Mouse (Mus musculus): ENCODE results near the gene Mad2l1bp. TPM values are rescaled to one million over a fixed set of nuclear protein-coding genes. Genes with fewer than 3 reads are reported as not detected.

Gene Mad2l1bp
- polyA plus RNA-seq, 1 experiment from 2014 or later, result 32.4 TPM

DNA sequence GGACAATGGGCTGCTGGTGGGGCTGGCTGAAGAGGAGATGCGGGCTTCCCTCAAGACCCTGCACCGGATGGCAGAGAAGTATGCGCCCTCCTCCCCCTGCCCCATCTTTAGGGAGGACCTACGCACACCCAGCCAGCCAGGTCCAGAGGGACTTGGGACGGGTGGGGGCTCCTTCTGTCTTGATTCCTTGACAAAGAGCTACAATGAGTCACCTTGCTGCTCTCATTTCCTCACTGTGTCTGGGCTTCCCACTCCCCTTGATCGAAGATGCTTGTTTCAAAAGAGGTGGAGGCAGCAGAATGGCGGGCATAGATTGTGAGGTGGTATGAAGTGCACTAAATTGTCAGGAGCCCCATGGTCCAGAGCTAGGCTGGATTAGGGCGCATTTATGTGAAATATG, 10.9 kb upstream of the Mad2l1bp start:
- H3K4me1 ChIP-seq (replicated peaks; ENCODE audit: insufficient read depth, low read length), result peaks cover 9% of the 10 kb centered on the region; the same call in 1 of the 2 replicates
- peaks cover 51% of the 10 kb centered on the region for H3K36me3 ChIP-seq (ENCODE audit: insufficient read depth, low read length)
- H3K4me2 ChIP-seq (ENCODE audit: low read length), result no peak overlapping the region
- H3K27ac ChIP-seq, result no peak overlapping the region
- no peaks in the 10 kb centered on the region for H3K27me3 ChIP-seq (ENCODE audit: insufficient read depth, low read length)
- no peak overlapping the region for H3K4me3 ChIP-seq (replicated peaks; ENCODE audit: low read depth, low read length)
- TF ChIP-seq CTCF (IDR thresholded peaks at IDR 0.05; ENCODE audit: low read depth), result no peak
- H3K9ac ChIP-seq (ENCODE audit: low read depth, low read length), result no peak overlapping the region
- DNase-seq (ENCODE audit: low spot score), result no peak
- WGBS, result 95% methylated on average over 8 of the region's 8 CpGs
- no peaks in the 10 kb centered on the region for H3K9me3 ChIP-seq (replicated peaks; ENCODE audit: low read length)
- no peak for ATAC-seq (replicated peaks; ENCODE audit: low FRiP score, low read depth)

DNA sequence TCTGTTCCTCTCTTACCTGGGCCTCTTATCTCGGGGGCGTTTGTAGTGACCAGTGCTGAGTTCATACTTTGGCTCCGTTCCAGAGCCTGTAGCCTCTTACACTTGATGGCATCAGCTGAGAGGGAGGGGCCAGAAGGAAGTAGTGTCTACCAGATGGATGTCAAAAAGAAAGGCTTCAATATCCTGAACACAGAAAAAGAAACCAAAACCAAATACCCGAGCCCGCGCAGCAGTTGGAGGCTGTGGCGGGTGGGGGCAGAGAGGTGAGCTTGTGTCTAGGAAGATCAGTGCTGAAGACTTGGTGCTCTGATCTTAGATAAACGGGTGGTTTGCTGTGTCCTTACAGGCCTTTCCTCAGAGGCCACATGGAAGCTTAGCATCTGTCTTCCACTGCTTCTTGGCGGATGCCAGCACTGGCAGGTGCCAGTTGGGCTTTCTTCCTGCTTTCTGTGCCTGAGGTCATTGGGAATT, 9.6 kb upstream of the Mad2l1bp start:
- no peak overlapping the region for H3K4me3 ChIP-seq (replicated peaks; ENCODE audit: low read depth, low read length)
- DNase-seq (ENCODE audit: low spot score) (peak; percentile 51), ATAC-seq (replicated peaks; ENCODE audit: low FRiP score, low read depth) (no peak)
- H3K27me3 ChIP-seq (ENCODE audit: insufficient read depth, low read length), result no peaks in the 10 kb centered on the region
- H3K4me1 ChIP-seq (replicated peaks; ENCODE audit: insufficient read depth, low read length), result peaks cover 9% of the 10 kb centered on the region; the same call in 1 of the 2 replicates
- H3K27ac ChIP-seq, result peak overlapping the region; percentile 54; the same call in 1 of the 2 replicates
- 62% methylated on average over 9 of the region's 9 CpGs for WGBS
- peak overlapping the region; percentile 63 for H3K4me2 ChIP-seq (ENCODE audit: low read length)
- no peak overlapping the region for H3K9ac ChIP-seq (ENCODE audit: low read depth, low read length)
- no peak for TF ChIP-seq CTCF (IDR thresholded peaks at IDR 0.05; ENCODE audit: low read depth)
- peaks cover 40% of the 10 kb centered on the region for H3K36me3 ChIP-seq (ENCODE audit: insufficient read depth, low read length)
- H3K9me3 ChIP-seq (replicated peaks; ENCODE audit: low read length), result no peaks in the 10 kb centered on the region

DNA sequence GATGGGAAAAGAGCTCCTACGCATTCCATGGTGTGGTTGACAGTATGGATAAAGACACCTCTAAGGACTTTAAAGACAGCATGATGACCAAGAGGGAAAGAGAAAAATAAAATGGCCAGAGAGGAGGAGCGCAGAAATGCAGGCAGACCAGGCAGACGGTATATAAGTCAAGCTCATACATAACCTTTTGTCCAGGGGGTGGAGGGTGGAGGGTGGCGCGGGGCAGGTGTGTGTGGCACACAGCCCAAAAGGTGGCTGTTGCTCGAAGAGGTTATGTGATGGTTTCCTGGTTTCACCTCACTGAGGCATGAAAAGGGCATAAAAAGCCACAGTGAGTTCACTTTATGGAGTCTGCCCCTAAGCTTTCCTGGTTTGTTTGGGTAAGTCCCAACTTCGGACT, 9.2 kb upstream of the Mad2l1bp start:
- 80% methylated on average over 7 of the region's 7 CpGs for WGBS
- H3K4me3 ChIP-seq (replicated peaks; ENCODE audit: low read depth, low read length), result no peak overlapping the region
- DNase-seq (ENCODE audit: low spot score) (no peak), ATAC-seq (replicated peaks; ENCODE audit: low FRiP score, low read depth) (no peak)
- H3K36me3 ChIP-seq (ENCODE audit: insufficient read depth, low read length), result peaks cover 36% of the 10 kb centered on the region
- no peaks in the 10 kb centered on the region for H3K27me3 ChIP-seq (ENCODE audit: insufficient read depth, low read length)
- no peak overlapping the region for H3K9ac ChIP-seq (ENCODE audit: low read depth, low read length)
- peaks cover 9% of the 10 kb centered on the region; the same call in 1 of the 2 replicates for H3K4me1 ChIP-seq (replicated peaks; ENCODE audit: insufficient read depth, low read length)
- TF ChIP-seq CTCF (IDR thresholded peaks at IDR 0.05; ENCODE audit: low read depth), result no peak
- H3K4me2 ChIP-seq (ENCODE audit: low read length), result peak overlapping the region; percentile 63; the same call in 1 of the 2 replicates
- no peaks in the 10 kb centered on the region for H3K9me3 ChIP-seq (replicated peaks; ENCODE audit: low read length)
- peak overlapping the region; percentile 54 for H3K27ac ChIP-seq

DNA sequence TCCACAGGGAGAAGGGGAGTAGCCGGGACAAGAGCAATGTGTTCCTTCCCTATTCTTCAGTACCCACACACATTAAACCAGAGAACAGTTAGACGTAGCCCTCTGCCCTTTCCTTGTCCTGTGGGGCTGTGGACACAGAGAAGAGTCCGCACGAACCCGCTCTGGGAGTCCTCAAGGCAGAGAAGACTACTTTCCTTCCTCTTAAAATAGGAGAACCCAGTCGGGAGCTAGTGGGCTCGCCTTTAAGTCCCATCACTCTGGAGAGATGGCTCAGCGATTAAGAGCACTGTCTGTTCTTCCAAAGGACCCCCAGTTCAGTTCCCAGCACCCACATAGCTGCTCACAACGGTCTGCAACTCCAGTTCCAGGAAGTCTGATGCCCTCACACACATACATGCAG, 8.4 kb upstream of the Mad2l1bp start:
- whole genome bisulfite sequencing, result 47% methylated on average over 9 of the region's 9 CpGs
- TF ChIP-seq CTCF (IDR thresholded peaks at IDR 0.05; ENCODE audit: low read depth), result no peak
- Histone ChIP-seq H3K27ac (peak overlapping the region; percentile 80), H3K9ac (ENCODE audit: low read depth, low read length) (peak overlapping the region; percentile 70), H3K4me2 (ENCODE audit: low read length) (peak overlapping the region; percentile 63), H3K9me3 (replicated peaks; ENCODE audit: low read length) (no peaks in the 10 kb centered on the region), H3K36me3 (ENCODE audit: insufficient read depth, low read length) (peaks cover 28% of the 10 kb centered on the region), H3K4me1 (replicated peaks; ENCODE audit: insufficient read depth, low read length) (peaks cover 9% of the 10 kb centered on the region; the same call in 1 of the 2 replicates), H3K4me3 (replicated peaks; ENCODE audit: low read depth, low read length) (peak overlapping the region; percentile 70), H3K27me3 (ENCODE audit: insufficient read depth, low read length) (no peaks in the 10 kb centered on the region)
- ATAC-seq (replicated peaks; ENCODE audit: low FRiP score, low read depth), result no peak
- no peak for DNase-seq (ENCODE audit: low spot score)

DNA sequence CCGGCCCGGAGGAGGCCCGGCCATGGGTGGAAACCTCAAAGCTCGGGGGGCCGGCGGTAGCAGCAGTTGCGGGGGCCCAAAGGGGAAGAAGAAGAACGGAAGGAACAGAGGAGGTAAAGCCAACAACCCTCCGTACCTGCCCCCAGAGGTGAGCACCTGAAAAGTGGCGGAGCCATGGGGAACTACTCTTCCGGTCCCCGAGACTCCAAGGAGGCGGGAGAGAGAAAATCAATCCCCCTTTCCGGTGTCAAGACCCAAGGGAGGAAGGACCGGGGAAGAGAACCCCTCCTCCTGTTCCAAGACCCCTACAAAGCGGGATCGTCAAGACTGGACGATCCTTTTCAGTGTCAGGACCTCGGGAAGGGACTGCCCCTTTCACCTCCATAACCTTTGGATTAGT, 7.8 kb upstream of the Mad2l1bp start:
- peak overlapping the region; percentile 80 for H3K27ac ChIP-seq
- peaks cover 9% of the 10 kb centered on the region; the same call in 1 of the 2 replicates for H3K4me1 ChIP-seq (replicated peaks; ENCODE audit: insufficient read depth, low read length)
- WGBS, result under 1% methylated on average over 19 of the region's 19 CpGs
- peak overlapping the region; percentile 70 for H3K9ac ChIP-seq (ENCODE audit: low read depth, low read length)
- DNase-seq (ENCODE audit: low spot score) (peak; percentile 78), ATAC-seq (replicated peaks; ENCODE audit: low FRiP score, low read depth) (peak; percentile 22; the same call in 1 of the 2 replicates)
- H3K27me3 ChIP-seq (ENCODE audit: insufficient read depth, low read length), result no peaks in the 10 kb centered on the region
- H3K4me3 ChIP-seq (replicated peaks; ENCODE audit: low read depth, low read length), result peak overlapping the region; percentile 70
- H3K36me3 ChIP-seq (ENCODE audit: insufficient read depth, low read length), result peaks cover 22% of the 10 kb centered on the region
- peak overlapping the region; percentile 63 for H3K4me2 ChIP-seq (ENCODE audit: low read length)
- H3K9me3 ChIP-seq (replicated peaks; ENCODE audit: low read length), result no peaks in the 10 kb centered on the region
- no peak for TF ChIP-seq CTCF (IDR thresholded peaks at IDR 0.05; ENCODE audit: low read depth)

DNA sequence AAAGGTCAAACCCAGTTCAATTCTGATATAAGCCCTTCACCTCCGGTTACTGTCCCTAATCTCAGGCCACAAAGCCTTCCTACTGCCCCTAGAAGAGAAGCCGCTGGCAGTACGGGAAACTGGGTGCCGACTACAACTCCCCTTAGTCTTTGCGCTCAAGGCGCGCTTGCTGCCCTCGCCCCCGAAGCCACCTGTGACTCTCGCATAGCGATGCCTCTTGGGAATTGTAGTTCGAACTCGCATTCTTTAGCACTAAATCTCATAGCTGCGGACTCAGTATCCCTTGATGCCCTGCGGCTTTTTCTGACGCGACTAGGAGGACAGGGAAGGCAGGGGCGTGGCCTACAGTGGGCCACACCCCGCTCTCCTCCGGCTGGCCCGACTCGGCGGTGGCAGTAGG, 7.3 kb upstream of the Mad2l1bp start, which contains the start of gene Gtpbp2:
Gene Gtpbp2 (plus strand): TSS at position 347 of the 400 bp plus-strand sequence.
- WGBS, result 0% methylated on average over 23 of the region's 23 CpGs
- peak within 1 kb of the TSS; percentile 70 for H3K9ac ChIP-seq (ENCODE audit: low read depth, low read length)
- peak within 1 kb of the TSS; percentile 70 for H3K4me3 ChIP-seq (replicated peaks; ENCODE audit: low read depth, low read length)
- H3K9me3 ChIP-seq (replicated peaks; ENCODE audit: low read length), result no peaks in the 10 kb centered on the region
- H3K36me3 ChIP-seq (ENCODE audit: insufficient read depth, low read length), result peaks cover 17% of the 10 kb centered on the region
- H3K27ac ChIP-seq, result peak within 1 kb of the TSS; percentile 80
- TF ChIP-seq CTCF (IDR thresholded peaks at IDR 0.05; ENCODE audit: low read depth), result no peak
- H3K27me3 ChIP-seq (ENCODE audit: insufficient read depth, low read length), result no peaks in the 10 kb centered on the region
- ATAC-seq (replicated peaks; ENCODE audit: low FRiP score, low read depth) (peak; percentile 92), DNase-seq (ENCODE audit: low spot score) (peak; percentile 100)
- peaks cover 9% of the 10 kb centered on the region; the same call in 1 of the 2 replicates for H3K4me1 ChIP-seq (replicated peaks; ENCODE audit: insufficient read depth, low read length)
- peak within 1 kb of the TSS; percentile 71 for H3K4me2 ChIP-seq (ENCODE audit: low read length)
